Mouse (Mus musculus) olfactory bulb, adult 2 months (tissue): ENCODE results near the gene Tcaf2.

ENCODE experiments used
- CTCF ChIP-seq: fragments of 200-500 bp; IDR thresholded peaks from 2 replicates; pipeline ENCODE4 v1.5.1; 2012; ENCODE audit warnings: low read depth, mild to moderate bottlenecking, low read length, moderate library complexity; ENCODE audit not compliant: insufficient read depth
- POLR2A ChIP-seq: fragments of 200-500 bp; IDR thresholded peaks from 2 replicates; pipeline ENCODE4 v1.6.1; 2012; ENCODE audit warnings: mild to moderate bottlenecking, low read depth, low read length, moderate library complexity; ENCODE audit not compliant: insufficient read depth

DNA sequence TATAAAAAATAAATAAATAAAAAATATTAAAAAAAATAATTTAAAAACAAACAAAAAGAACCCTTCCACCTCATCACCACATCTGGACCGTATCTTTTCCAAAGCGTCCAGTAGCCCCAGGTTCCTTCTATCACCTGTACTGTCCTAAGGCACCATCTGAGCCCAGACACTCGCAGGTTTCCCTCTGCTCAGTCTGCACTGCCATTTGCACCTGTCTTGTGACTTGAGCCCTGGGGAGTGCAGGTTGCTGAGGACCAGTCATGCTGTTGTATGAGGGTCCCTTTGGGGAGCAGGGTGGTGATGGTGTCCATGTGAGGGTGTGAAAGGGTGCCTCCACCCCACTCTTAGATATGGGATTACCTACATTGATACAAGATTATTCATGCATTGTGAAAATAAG is 31.0 kb upstream of the Tcaf2 start:
- TF ChIP-seq CTCF (no peak), POLR2A (no peak)
